Mouse (Mus musculus): ENCODE measurements around the gene Sipa1l3.

The Sipa1l3 gene

DNA sequence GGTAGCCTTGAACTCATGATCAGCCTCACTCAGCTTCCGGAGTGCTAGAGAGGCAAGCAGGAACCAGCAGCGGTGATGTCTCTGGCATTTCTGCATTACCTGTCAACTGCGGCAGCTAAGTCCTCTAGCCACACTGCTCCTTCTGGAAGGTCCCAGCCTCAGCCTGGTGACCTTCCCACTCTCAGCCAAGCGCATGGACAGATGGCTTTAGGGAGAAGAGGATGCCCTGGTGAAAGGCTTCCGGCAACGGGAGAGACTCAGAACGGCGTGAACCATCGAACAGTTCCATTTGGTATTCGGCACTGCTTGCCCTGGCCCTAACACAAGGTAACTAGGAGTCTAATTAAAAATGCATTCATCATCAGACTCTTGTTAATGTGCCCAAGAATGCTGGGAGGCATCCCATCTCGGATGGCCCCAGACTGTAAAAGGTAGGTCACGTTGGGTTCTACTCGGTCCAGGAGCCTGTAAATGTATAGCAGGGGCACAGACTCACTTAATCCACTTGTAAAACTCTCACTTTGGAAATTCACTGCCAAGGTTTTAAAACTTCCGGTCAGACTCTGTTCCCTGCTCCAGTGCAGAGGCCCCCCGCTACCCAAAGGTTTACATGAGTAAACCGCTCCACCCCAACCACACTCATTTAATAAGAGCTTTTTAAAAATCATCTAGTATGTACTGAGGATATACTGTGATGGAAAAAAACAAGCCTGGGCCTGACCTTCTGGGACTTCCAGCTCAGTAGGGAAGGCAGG lies 37.7 kb downstream of the Sipa1l3 start:
- DNase-seq (ENCODE audit: extremely low read depth, low read depth): no peak

DNA sequence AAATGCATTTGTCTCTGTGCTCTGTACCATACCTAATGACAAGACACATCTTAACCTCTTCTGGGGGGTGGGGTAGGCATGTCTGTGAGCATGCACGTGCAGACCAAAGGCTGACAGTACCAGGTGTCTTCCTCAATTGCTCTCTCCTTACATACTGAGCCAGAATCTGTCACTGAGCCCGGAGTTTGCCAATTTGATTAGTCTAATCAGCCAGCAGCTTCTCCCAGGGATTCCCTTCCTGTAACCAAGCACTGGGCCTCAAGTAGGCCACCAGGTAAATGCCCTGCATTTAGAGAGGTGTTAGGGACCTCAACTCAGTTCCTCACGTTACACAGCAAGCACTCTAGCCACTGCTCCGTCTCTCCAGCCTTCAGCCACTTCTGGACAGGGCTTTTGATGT lies 38.3 kb downstream of the Sipa1l3 start:
- no peak for DNase-seq (ENCODE audit: extremely low read depth, low read depth)

DNA sequence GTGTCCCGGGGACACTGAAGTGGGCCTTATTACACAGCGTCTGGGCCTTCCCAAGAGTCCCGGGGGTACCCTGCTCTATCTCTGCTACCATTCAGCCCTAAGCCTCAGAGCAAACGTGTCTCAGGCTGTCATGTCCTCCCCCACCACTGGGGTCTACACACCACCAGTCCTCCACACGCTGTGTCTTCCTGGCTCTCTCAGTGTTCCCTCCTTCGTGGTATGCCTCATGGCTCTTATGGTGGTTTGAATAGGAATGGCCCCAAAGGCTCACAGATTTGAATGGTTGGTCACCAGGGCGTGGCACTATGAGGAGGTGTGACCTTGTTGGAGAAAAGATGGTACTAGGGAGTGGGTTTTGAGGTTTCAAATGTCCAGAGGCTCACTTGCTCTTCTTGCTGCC lies 43.4 kb downstream of the Sipa1l3 start:
- no peak for DNase-seq (ENCODE audit: extremely low read depth, low read depth)

DNA sequence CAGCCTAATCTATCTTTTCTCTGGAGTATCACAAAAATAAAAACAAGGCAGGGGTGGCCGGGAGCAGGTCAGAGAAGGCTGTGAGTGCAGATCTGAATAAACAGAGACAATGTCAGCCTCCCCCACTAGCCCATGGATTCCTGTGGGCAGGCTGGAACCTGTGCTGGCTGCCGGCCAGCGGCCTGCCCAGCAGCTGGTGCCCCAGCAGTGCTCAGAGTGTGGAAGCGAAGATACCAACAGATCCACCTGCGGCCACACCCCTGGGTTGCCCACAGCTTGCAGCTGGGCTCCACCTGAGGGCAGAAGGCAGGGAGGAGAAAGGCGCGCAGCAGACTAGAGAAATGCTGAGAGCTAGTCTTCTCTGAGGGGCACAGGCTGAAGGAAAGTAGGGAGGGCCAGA lies 47.1 kb downstream of the Sipa1l3 start:
- no peak for DNase-seq (ENCODE audit: extremely low read depth, low read depth)

DNA sequence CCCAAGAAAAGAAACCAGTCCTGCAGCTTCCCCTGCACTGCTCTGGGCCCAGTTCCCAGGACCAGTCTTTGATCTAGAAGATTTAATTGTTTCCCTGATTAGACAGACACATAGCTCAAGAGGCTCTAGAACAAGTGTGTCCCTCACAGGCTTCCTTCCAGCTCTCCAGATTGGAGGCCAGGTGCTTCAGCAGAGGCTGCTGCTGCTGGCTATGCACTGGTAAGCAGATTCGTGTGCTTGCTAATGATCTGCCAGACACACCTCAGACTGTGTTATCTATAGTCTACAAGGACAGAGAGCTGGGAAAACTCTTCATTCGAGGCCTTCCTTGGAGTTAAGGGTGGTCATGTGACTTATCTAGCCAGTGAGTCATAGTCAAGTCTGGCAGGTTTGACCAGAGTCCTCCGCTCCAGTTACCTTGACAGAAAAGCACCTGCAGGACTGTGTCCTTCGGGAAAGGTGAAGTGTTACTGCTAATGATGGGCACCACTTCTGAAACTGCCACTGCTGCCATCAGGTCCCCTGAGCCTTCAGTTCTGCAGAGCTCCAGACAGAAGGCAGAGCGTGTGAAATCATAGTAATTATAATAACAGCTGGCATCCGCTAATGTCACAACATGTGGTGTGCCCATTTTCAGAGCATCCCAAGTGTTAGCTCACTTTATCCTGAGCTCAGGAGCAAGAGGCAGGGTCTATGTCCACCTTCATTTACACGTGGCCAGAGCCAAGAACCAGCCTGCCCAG lies 48.7 kb downstream of the Sipa1l3 start:
- DNase-seq (ENCODE audit: extremely low read depth, low read depth): no peak

DNA sequence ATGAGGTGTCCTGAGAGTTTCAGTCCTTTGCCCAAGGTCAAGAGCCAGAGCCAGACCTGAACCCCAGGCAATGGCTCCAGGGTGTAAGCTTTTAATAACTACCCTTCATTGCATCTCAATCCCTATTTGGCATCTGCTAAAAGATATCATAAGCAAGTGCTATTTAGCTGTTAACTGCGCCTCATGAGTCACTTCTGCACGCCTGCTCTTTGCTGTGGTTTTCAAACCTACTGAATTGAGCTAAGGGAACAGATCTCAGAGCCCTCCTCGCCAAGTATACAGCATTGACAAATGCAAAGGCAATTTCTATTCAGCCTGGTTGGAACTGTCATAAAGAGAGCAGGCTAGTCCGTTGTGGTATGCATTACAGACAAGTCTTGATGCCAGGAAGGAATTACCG lies 49.8 kb downstream of the Sipa1l3 start:
- no peak for DNase-seq (ENCODE audit: extremely low read depth, low read depth)

DNA sequence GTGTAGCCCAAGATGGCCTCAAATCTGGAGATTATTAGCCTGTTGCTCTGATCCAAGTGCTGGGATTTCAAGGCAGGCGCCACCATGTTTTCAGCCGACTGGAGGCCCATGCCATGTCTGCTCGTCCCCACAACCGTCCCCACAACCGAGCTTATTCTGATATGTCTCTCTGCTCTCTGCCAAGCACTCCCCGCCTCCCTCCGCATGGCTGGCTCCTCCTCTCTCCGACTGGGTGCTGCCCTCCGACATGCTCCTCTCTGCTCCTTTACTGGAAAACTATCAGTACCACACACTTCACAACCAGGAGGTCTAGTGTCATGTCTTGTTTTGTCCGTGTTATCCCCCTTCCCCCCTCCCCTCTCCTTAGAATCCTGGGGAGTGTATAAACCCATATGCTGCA lies 51.9 kb downstream of the Sipa1l3 start:
- DNase-seq (ENCODE audit: extremely low read depth, low read depth): no peak

DNA sequence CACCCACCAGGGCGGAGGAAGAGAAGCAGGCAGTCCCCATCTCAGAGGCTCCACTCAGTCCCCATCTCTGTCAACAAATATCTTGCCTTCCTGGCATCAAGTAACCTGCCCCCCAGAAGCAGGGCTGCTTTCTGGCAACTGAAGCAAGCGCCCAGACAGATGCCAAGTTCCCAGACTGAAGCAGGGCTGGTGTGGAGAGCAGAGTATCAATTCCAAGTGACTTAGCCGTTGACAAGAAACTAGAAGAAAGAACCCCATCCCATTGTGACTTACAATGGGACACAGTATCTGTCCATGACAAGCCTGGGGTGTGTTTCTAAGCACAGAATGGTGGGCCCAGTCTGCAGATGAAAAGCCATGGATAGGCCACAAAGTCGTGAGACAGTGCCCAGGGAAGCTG lies 52.7 kb downstream of the Sipa1l3 start:
- no peak for DNase-seq (ENCODE audit: extremely low read depth, low read depth)

DNA sequence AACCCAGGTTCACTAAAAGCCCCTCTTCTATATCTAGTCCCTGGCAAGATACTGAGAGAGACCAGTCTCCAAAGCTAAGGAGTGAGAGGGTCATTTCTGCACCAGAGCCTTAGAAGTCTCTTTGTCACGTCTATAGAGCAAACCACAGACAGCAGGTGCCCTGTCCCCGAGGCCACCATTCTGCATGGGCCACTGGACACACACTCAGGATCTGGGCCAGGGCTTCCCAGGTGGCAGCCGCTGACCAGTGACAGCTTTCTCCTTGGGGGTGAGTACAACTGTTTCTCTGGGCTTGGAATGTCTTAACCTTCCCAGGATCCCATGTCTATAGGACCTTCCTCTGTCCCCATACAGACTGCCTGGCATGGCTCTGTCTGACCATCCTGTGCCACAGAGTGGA lies 55.6 kb downstream of the Sipa1l3 start:
- no peak for DNase-seq (ENCODE audit: extremely low read depth, low read depth)

DNA sequence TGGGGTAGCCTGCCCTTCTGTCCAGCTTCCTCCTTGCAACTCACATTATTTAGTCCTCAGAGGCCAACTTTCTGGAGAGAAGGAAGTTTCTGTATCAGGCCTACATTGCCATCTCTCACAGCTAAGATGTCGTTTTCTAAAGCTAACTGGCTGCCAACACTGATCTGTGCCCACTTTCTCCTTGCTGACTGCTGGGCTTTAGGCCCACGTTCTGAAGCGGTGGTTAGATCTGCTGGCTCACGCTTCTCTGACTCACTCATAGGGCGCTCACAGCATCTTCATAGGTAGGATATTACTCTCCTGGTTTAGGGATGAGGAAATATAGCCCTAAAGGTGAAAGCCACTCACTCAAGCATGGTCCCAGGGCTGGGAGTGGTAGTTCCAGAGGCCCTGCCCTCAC lies 56.3 kb downstream of the Sipa1l3 start:
- no peak for DNase-seq (ENCODE audit: extremely low read depth, low read depth)

DNA sequence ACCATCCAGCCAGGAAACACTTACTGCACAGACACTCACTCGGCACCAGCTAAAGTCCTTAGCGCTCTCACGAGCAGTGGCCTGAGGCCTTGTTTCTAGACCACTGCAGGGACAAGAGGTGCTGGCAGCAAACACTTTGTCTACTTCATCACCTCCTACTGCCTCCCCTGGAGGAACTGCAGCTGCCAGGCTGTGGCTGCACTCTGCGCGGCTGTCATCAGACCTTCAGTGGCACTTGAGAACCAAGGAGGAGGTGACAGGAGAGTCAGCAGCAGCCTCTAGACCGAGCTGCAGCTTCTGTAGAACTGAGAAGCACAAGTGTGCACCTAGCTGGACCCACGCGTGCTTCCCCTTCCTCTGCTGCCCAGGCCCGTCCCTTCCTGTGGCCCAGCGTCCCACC lies 56.9 kb downstream of the Sipa1l3 start:
- DNase-seq (ENCODE audit: extremely low read depth, low read depth): no peak

DNA sequence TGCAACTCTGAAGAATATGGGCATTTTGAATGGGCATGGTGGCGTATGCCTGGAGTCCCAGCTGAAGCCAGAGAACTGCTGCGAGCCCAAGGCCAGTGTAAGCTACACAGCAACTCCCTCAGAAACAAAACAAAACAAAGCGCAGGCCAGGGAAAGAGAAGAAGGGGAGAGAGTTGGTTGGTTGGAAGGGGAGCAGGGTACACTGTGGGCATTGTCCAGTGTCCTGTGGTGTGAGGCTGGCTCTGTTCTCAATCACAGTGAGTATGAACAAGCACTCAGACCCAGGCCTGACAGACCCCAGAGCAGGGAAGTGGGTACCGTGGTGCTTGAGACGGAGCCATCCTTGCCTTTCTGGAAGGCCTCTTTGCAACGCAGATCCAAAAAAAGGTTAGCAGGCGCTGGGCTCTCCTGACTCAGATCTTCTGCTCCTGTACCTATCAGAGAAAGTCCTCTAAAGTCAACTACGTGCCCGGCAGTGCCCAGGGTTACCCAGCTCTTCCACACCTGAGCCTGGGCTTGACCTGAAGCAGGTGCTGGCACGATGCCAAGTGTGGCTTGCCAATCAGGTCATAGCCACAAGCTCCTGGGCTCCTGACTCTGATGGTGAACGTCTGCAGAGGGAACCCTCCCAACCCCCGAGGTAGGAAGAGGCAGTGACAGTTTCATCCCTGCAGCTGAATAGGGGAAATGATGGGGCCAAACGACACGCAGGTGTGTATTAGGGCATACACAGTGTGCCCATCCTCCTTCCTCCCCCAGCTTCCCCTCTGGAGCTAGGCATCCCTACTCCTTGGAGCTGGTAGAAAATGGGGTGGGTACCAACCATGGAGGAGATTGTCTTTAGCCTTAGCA lies 59.3 kb downstream of the Sipa1l3 start:
- DNase-seq (ENCODE audit: extremely low read depth, low read depth): no peak

DNA sequence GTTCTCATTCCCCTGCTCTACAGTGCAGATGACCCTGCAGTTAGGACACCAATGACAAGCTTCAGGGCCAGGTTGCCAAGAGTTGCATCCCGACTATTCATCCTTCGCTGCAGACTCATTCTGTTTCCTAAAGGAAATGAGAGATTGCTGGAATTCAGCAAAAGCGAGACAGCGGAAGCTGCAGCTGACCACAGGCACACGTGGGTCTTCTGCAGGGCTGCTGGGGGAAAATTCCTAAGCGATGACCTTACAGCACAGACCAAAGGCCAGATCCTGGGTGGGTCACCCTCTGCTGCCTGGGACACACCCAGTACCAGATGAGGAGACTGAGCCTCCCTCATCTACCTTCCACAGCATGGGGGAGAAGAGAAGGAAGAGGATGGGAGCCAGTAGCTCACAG lies 60.7 kb downstream of the Sipa1l3 start:
- DNase-seq (ENCODE audit: extremely low read depth, low read depth): no peak

DNA sequence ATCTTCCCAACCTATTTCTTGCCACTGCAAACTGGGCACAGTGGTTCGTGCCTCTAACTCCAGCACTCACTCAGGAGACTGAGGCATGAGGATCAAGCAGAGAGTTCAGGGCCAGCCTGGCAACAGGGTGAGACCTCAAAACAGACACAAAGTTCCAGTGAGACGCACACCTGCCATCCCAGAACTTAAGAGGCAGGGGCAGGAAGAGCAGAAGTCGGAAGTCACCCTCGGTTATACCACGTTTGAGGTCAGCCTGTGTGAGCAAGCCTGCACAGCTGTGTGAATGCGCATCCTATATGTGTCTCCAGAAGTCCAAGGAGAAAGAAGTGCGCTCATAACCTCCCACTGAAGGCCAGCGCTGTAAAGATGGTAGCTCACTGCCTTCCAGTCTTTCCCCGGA lies 61.7 kb downstream of the Sipa1l3 start:
- no peak for DNase-seq (ENCODE audit: extremely low read depth, low read depth)

DNA sequence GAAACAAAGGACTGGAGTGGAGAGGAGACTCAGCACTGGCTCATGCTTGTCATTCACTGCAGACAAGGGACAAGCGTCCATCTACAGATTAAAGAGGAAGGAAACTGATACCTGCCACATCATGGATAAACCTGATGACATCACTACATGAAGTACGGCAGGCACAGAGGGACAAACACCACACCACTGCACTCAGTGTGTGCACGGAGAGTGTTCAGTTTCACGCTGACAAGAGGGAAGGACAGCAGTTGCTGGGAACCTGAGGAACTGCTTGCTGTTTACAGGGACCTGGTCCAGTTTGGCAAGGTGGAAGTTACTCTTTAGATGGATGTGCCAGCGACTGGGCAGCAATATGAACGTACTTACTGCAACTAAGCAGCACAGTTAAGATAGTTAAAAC lies 62.9 kb downstream of the Sipa1l3 start:
- DNase-seq (ENCODE audit: extremely low read depth, low read depth): no peak

DNA sequence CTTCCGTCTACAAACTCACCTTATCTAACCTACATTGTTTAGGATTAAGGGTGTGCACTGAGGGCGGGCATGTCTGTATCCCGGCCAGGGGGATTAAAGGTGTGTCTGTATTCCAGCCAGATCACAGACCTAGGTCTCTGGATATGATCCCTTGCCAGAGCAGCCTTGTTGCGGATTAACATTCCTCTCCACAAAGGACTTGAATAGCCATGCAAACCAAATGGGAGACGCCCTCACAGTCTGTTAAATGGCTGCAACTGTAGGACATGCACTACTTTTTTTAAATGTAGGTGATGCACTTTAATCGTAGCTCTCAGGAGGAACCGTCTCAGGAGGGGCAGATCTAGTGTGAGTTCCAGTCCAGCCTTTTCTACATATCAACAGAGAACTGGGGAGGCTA lies 63.5 kb downstream of the Sipa1l3 start:
- no peak for DNase-seq (ENCODE audit: extremely low read depth, low read depth)

DNA sequence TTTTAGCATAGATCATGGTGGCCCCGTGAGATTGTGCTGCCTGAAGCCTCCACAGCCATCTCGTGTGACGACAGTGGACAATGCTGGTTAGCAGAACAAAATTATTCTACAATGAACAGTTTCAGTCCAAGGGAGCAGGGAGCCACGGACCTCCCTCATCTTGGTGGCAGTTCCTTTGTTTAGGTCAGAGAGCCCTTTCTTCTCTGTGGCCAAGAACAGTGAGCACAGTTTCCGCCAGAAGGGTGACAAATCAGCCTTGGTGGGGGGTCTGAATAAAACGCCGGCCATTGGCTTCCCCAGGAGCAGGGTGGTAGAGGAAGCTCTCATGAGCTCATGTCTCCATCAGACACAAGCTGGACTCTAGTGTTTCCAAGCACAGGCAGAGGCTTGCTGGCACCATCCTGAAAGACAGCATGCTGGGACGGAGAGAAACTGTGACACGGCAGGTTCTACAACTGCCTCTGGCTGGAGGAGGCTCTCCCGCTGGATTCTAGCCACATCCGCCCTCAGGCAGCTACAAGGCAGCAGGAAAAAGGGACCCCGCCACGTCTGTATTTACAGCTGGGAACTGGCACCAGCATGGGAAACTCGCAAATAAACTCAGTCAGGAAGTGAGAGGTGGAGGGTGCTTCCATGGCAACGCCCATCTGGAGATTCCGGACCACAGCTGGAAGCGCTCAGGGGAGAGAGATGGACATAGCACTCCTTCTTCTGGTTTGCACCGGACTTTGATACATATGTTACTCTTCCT lies 65.3 kb downstream of the Sipa1l3 start:
- DNase-seq (ENCODE audit: extremely low read depth, low read depth): no peak

DNA sequence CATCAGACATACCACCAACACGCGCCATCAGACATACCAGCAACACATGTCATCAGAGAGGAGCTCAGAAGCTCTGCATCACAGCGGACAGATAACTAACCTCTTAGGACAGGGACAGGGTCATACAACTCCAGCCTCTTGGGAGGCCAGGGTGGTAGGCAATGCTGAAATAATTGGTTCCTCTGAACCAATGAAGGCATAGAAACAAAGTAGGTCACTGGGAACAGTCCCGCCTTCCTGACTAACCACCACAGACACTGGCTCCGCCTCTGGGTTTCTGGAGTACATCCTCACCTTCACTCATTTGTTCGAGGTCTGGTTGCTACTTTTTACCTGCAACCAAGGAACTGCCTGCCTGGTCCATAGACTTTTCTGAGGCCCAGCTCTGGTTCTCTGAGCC lies 66.1 kb downstream of the Sipa1l3 start:
- DNase-seq (ENCODE audit: extremely low read depth, low read depth): no peak

DNA sequence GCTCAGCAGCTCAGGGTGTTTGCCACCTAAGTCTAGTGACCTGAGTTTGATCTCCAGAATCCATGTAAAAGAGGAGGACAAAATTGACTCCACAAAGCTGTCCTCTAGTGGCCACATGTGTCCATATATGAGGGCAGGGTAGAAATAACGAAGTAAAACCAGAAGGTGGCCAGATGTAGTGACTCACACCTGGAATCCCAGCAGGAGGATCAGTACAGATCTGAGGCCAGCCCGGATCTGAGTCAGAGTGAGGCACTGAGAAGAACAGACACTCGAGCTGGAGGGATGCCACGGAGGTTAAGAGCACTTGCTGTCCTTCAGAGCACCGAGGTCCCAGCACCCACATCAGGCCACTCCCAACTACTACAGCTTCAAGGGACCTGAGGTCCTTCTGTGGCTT lies 68.3 kb downstream of the Sipa1l3 start:
- no peak for DNase-seq (ENCODE audit: extremely low read depth, low read depth)

DNA sequence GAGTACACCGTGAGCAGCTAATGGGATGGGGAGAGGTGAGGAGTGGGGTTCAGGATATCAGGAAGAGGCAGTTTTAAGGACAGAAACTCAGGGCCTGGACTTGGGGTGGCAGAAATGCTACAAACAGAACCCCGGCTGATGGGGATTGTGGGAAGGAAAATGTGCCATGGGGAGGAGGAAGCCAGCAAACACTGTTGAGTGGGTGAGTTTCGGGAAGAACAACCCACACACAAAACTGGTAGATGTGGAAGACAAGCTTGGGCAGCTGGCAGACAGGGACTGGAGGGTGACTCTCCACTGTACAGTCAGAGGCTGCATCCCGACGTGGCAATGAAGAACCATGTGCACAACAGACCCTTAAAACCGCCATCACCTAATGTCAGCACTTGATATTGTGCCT lies 69.6 kb downstream of the Sipa1l3 start:
- no peak for DNase-seq (ENCODE audit: extremely low read depth, low read depth)

DNA sequence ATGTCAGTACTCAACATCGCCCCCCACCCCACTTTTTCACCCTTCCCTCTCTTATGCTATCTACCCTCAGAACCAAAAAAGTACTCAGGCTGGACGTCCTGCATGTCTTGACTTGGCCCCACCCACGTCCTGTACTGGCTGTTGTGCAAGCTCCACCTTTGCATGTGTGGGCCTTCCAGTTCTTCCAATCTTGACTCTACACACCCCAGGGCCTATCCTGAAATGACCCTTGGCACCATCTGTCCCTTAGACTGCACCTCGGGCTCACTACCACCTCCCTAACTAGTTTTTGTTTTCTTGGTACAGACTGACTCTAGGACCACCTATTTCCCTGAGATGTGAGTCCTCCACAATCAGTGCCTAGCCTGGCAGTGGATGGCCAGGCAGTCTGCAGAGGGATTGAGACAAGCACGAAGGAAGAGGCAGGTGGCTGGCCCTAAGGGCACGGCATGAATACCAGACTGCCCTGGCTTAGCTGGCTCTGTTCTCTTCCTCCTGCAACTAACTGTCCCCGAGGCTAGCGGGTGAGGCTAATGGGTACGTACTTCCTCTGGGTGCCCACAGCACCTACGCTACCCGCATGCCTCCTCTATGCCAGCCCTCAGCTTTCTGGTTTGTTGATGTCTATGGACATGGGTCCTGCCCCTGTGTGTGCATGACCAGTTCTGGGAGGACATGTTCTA lies 71.2 kb downstream of the Sipa1l3 start:
- DNase-seq (ENCODE audit: extremely low read depth, low read depth): no peak

Data from MEL-GATA-1-ER (cell line).